Mouse (Mus musculus) cerebellum, adult (tissue): ENCODE data around the gene Limk1.
A peak's percentile ranks its signal among the peaks of the same experiment; 100 is the strongest.

Experiments
- ATAC-seq: cut with Nextera tagmentation; 2 replicates; pipeline ENCODE4 v1.9.2; 2017; ENCODE audit warnings: mild to moderate bottlenecking, moderate library complexity, mixed read lengths; ENCODE audit not compliant: insufficient number of reproducible peaks, low FRiP score, low TSS enrichment

Gene Limk1

DNA sequence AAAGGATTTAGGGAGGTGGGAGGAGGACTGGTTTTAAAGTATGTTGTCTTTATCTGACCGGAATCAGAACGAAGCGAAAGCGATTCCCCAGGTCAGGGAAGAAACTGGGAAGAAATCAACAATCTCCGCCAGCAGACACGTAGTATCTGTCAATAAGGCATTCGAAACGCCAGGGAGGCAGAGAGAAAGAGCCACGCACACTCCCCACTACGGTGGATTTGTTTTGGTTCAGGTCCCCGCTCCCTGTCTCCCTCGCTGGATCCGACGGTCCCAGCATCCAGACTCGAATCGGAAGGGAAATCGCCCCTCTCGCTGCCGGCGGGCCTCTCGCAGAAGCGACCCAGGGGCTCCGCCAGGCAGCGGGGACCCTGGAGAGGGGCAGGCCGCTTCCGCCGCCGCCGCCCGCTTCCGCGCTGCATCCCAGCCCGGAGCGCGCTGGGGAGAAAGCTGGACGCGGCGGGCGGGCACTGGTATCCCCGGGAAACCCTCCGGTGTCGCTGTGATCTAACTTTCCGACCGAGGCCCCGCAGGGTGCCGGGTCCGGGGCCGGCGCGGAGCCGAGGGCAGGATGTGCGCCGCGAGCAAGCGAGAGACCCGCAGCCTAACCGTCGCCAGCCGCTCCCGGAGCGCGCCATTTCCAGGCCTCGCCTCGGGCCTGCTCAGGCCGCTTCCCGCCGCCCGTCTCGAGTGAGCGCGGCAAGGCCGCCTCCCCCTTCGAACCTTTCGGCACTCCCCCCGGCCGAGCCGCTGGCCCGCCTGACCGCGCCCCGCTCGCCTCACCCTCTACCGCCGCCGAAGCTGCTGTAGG lies 49.7 kb downstream of the Limk1 start:
- peak; percentile 75 for ATAC-seq

DNA sequence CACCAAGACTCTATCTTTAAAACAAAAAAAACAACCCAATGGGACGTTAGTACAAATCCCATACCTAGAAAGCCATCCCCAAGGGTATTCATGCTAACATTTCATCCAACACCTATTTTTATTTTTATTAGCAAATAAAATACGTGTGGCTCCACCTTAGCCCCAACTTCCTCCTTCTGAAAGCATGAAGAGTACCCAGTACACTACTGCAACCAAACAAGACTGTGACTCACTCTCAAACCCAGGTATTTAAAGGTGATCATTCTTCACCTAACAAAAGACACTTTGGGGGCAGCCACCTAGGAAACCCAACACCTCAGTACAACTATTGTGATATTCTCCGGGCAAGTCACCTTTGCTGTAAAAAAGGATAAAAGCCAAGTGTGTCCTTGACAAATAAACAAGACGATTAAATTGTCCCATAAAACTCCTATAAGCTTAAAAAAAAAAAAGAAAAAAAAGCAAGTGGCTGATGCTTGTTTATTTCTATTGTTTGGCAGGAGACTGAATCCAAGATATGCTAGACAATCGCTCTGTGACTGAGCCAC lies 50.5 kb downstream of the Limk1 start:
- no peak for ATAC-seq

DNA sequence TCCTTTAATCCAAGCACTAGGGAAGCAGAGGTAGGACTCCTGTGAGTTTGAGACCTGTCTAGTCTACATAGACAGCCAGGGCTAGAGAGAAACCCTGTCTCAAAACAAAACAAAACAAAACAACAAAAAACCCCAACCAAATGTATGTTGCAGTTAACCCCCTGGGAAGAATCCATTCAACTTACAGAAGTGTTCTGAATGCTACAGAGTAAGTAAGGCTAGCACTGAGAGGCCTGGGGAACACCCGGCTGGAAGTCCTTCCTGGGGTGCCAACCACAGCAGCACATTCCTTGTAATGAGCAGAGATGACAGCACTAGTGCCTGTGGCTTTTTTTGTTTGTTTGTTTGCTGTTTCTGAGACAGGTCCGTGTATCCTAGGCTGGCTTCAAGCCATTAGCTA lies 55.6 kb downstream of the Limk1 start:
- no peak for ATAC-seq

DNA sequence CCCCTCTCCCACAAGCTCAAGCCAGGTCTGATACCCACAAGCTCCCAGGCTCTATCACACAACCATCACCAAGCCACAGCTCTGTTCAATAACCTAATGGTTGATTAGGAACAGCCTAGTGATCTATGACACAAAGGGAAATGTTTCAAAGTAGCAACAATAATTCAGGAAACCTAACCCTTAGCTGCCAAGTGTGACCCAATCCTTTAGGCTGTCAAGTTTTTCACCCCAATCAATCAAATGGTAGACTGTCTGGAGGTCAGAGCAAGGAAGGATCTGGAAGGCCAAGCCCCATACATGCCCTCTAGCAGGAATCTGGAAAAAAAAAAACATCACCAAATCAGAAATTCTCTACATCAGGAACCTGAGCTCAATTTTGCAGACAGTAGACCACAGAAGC lies 57.6 kb downstream of the Limk1 start:
- no peak for ATAC-seq

DNA sequence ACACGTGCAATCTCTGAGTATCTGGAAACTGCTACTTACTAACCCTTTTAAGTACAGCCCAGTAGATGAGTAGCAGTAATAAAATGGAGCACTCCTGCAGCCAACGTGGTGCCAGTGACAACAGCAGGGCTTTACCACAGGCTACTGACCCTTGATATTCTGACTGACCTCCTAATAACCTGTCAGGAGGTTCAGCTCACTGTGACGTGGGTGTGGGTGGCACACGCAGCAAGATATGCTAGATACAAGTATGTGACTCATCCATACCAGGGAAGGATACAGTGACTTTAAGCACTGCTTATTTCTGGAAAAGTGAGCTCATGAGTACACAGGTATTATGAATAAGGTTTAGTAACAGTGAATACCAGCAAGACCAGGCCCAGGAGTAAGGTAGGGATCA lies 58.9 kb downstream of the Limk1 start:
- no peak for ATAC-seq

DNA sequence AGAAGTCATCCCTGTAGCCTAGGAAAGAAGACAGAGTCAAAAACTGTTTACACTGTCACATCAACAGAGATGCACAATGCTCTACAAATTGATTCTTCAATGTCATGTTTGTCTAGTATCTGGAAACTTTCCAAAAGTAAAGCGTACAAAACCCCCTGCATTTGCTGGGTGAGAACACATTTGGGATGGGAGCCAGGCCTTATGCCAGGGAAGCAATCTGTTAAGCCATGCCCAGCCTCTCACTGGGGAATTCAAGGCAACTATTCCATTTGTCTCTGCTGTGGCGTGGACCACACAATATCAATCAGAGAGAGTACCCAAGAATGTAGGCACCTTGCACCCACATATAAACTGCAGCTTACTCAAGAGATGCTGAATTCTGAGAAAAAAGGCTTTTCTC lies 66.3 kb downstream of the Limk1 start:
- no peak for ATAC-seq

DNA sequence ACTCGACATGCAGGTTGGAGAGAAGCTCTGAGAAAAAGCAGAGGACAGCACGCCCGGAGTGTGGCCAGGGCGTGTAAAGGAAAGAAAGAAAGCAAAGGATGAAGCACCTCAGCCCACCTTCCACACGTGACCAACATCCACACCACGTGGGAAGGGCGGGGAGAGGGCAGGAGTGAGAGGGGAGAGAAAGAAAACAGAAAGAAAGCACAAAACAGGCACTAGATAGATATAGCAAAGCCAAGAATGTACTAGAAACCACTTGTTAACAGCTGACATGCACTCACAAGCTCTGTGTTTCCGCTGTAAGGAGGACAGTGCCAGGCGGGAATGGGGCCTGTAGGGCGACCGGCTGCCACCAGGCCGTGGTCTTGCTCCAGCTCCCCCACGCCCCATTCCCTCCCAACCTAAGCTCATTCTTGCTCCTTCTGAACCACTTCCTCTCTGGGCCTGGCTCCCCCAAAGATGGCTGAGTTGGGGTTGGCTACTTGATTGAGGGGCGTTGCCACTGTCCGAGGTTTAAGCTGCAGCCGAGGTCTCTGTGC lies 67.2 kb downstream of the Limk1 start:
- ATAC-seq: no peak

DNA sequence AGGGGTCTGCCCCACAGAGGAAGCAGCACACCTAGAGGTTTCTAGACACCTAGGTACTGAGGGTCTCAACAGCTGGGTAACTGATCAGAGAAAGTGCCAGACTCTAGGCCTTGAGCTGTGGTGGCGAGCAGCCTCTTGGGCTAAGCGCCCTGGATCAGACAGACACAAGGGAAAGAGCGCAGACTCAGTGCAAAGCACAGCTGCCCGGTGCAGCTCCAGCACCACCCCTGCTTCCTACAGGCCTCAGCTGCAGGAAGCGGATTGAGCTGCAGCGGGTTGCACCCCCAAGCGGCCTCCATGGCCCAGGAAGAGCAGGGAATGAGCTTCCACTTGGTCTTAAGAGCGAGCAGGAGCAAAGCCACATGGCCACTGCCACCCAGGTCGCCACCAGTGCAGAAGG lies 67.9 kb downstream of the Limk1 start:
- ATAC-seq: no peak

DNA sequence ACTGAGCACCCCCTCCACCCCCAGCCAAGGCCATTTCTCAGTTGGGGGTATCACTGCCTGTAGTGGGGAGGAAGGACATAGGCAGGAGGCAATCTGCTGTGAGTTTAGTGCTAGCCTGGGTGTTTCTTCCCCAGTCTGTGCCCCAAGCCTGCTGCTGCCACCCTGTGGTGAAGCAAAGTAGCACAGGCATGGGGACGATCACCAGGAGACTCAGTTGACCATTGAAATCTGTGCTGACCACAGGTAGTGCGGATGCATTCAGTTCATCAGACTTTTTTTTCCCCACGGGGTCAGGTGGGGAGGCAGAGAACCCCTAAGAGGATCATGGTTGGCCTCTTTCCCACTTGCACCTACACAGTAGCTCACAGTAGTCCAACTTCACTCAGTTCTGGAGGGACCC lies 71.3 kb downstream of the Limk1 start:
- ATAC-seq: peak; percentile 40; the same call in 1 of the 2 replicates

DNA sequence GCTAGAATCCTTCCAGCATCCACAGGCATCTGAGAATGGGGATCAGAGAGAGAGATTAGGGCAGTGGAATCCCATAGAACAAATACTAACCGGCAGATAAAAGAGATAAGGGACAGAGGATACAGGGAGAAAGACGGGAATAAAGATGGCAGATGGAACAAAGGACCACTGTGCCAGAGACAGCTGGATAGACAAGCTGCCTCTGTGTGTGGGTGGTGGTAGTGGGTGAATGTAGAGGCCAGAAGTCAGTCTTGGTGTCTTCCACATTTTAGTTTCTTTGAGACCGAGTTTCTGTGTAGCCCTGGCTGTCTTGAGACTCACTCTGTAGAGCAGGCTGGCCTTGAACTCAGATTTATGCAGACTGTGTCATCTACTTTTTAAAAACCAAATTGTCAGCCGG lies 72.6 kb downstream of the Limk1 start:
- ATAC-seq: no peak

DNA sequence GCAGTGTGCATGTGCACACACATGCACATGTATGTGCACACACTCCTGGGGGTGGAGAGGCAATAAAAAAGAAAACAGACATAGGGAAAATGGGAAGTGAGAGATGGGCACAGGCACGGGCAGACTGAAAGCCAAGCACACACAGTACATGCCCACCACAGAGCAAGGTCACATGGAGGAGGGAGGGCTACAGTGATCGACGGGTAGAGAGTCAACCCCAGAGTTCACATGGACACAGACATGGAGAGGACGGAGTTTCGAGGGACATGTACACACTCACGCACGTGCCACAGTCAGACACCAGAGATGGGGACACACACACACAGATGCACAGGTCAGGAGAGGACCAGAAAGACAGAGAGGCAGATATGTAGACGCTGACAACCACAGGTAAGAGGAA lies 73.0 kb downstream of the Limk1 start:
- no peak for ATAC-seq

DNA sequence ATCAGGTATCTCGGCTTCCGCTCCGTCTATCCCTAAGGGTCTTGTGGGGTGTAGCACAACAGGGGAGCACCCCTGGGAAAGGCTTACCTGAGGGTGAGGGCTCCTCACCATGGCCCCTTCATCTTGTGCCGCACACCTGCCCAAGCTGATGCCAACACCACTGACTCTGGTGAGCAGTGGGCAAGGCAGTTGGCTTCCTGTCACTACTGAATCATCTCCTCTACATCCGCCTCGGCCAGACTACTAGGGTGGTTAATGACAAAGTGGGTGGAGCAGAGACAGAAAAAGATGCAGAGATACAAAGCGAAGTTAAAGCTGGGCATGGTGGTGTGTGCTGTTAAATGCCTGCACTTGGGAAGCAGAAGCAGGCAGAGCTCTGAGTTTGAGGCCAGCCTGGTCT lies 73.6 kb downstream of the Limk1 start, which contains the start of gene Lat2:
TSS of gene Lat2 (minus strand) at position 224 of the 400 bp plus-strand sequence.
- no peak for ATAC-seq

DNA sequence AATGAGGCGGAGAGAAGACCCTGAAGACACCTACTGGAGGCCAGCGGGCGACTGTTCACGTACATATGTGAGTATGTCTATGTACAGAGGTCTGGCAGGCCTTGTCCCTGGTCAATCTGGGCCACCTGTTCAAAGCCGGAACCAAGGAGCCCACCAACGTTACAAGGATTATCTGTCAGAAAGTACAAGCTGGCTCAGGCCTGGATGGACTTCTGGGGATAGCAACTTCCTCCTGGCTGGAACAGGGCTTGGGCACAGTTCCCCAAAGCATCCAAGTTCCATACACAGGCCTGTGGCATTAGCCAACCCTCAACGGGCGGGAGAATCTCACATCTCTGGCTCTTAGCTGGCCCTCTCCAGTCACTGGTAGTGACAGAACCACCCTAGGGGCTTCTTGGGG lies 74.1 kb downstream of the Limk1 start:
- no peak for ATAC-seq

DNA sequence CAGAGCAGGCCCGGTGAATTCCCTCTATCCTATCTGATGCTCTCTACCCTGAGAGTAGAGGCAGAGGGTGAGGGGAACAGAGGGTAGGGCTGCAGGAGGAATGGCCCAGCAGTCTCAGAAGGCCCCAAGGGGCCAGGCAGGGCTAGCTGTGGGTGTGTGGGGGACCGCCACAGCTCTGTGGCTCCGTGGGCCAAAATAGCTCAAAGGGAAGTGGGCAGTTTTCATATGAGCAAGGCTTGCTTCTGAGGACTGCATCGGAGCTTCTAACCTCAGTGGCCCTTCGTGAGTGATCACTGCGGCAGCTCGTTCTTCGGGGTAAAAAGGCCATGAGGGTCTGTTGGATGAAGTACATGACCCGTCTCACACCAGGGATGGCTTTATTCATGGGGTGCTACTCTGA lies 74.7 kb downstream of the Limk1 start:
- ATAC-seq: no peak

DNA sequence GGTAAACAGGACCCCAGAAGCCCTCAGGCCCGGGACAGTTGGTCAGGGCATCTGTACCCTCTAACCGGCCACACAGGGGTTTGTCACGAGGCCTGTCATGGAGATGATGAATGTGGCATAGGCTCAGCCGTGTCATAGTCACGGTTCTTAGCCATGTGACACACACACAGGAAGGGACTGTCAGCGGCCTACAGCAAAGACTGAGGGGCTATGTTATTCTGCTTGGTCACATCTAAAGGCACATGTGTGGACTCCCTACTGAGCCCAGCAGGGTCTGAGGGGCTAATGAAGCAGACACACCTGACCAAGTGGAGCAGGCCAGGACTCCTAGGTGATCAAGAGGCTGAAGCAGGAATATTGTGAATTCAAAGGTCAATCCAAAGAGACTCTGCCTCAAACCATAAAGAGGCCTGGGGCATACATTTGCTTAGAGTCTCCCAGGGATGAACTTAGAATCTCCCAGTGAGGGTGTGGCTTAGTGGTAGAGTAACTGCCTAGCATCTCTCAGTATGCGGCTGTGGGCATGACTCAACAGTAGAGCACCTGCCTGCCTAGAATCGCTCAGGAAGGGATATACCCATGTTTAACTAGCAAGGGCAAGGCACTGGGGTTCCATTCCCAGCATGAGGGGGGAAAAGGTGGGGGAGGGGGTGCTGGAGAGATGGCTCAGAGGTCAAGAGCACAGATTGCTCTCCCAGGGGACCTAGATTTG lies 76.4 kb downstream of the Limk1 start:
- ATAC-seq: no peak

DNA sequence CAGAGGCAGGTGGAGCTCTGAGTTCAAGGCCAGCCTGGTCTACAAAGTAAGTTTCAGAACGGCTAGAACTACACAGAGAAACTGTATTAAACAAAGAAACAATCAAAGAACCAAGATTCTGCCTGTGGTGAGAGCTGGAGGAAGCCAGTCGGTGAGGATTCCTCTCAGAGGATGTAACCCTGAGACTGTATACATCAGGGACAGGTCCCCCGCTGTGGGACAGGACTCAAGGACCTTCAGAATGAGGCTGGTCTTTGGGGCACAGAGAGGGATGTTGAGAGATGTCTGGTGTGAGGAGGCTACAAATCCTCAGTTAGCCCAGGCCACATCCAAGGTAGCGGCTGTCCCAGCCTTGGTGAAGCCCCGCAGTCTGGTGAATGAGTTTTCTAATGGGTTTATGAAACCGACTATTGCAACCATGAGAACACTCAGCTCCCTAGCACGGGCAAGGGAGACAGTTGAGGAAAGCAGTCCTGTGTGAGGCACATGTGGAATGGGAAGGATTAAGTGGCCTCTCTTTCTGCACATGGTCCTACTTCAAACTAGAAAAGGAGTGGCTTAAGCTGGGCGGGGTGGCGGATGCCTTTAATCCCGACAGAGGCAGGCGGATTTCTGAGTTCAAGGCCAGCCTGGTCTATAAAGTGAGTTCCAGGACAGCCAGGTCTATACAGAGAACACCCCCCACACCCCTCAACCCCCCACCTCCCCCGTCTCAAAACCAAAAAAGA lies 78.3 kb downstream of the Limk1 start:
- no peak for ATAC-seq

DNA sequence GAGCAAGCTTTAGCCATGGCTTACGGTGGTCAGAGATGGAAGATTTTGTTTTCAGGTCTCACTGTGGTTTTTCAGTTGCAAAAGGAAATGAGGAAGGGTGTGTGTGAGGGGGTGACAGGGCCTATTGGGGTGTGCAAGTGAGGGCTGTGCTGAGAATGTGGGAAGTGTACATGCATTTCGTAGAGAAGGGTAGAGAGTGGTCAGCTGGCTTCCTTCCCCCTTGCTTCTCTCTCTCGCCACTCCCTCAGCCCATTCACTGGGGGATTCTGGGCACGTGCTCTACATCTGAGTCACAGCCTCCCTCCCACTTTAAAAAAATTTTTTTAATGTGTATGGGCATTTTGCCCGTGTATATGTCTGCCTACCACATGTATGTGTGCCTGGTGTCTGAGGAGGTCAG lies 81.3 kb downstream of the Limk1 start:
- no peak for ATAC-seq

DNA sequence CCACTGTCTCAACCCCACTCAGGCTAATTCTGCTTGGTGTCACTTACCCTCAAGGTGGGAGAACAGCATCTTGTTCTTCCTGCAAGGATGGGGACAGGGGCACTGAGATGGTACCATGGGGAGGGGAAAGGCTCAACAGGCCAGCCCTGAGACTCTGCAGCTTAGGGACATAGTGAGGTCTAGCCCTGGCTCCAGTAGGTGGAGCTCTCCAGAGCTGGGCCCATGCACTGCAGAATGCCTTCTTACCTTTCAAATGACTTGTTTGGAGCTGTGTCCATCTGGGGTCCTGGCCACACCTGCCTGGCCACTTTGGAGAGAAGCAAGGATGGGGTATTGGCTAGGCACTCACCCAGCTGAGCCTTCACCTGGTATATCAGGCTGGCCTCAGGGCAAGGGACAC lies 82.1 kb downstream of the Limk1 start:
- ATAC-seq: no peak
